Mouse (Mus musculus) liver, adult 2 months (tissue): ENCODE results near the gene Clip2. TPM values are rescaled to one million over a fixed set of nuclear protein-coding genes. Genes with fewer than 3 reads are reported as not detected.
A peak's percentile ranks its signal among the peaks of the same experiment; 100 is the strongest.

ENCODE experiments used
- DNase-seq: peaks from one replicate; pipeline ENCODE4 v3.0.0-alpha.2; 2011; ENCODE audit warnings: low read depth, low spot score; ENCODE audit errors: extremely low read depth
- H3K27ac ChIP-seq: fragments of 200-500 bp; replicated peaks from 2 replicates; pipeline ENCODE4 v1.5.1; 2012; ENCODE audit warnings: low read depth, mild to moderate bottlenecking, control low read depth, inconsistent platforms, low read length; ENCODE audit not compliant: insufficient read depth
- H3K27me3 ChIP-seq: fragments of 200-500 bp; 2 replicates; pipeline ENCODE4 v1.6.1; 2012; ENCODE audit warnings: mild to moderate bottlenecking, moderate library complexity, low read length, inconsistent platforms; ENCODE audit not compliant: control insufficient read depth, insufficient read depth
- H3K36me3 ChIP-seq: fragments of 200-500 bp; 2 replicates; pipeline ENCODE4 v1.6.1; 2012; ENCODE audit warnings: low read length, inconsistent platforms; ENCODE audit not compliant: control insufficient read depth, insufficient read depth
- H3K4me1 ChIP-seq: fragments of 200-500 bp; 2 replicates; pipeline ENCODE4 v1.6.1; 2011; ENCODE audit warnings: low read length; ENCODE audit not compliant: control insufficient read depth, insufficient read depth
- H3K4me3 ChIP-seq: fragments of 200-500 bp; 2 replicates; pipeline ENCODE4 v1.5.1; 2011; ENCODE audit warnings: low read depth, mild to moderate bottlenecking, control low read depth, low read length, moderate library complexity; ENCODE audit not compliant: insufficient read depth
- H3K79me2 ChIP-seq: fragments of 200-500 bp; 2 replicates; pipeline ENCODE4 v1.6.1; 2012; ENCODE audit warnings: inconsistent platforms, mild to moderate bottlenecking, low read length, moderate library complexity; ENCODE audit not compliant: control insufficient read depth, insufficient read depth
- H3K9ac ChIP-seq: fragments of 200-500 bp; 2 replicates; pipeline ENCODE4 v1.6.1; 2012; ENCODE audit warnings: low read depth, mild to moderate bottlenecking, control low read depth, inconsistent platforms, low read length
- CTCF ChIP-seq: fragments of 200-500 bp; IDR thresholded peaks from 2 replicates; pipeline ENCODE4 v1.5.1; 2011; ENCODE audit warnings: low read depth, low read length, control low read depth
- POLR2A ChIP-seq: fragments of 200-500 bp; IDR thresholded peaks from 2 replicates; pipeline ENCODE4 v1.6.1; 2011; ENCODE audit warnings: low read length, control low read depth; ENCODE audit not compliant: insufficient read depth; ENCODE audit errors: extremely low read depth
- WGBS: fragments of 180-500 bp; shearing (Covaris S2); methylation state at CpG from one replicate; pipeline ENCODE4 v1.1.7; 2018; 5-methylcytosine and 5-hydroxymethylcytosine counted together
- polyA plus RNA-seq: library from polyadenylated mRNA; depleted of rRNA; stranded (reverse); fragments of >200 nt; gene quantifications from 2 replicates; pipeline ENCODE4 v1.2.3, GENCODE M21; 2012
- total RNA-seq: library from RNA; depleted of rRNA; stranded (reverse); fragments of >200 nt; gene quantifications from 2 replicates; pipeline ENCODE4 v1.2.3, GENCODE M21; 2014

Gene Clip2
- total and polyA plus RNA-seq, 2 experiments, result 0.92 to 1.6 TPM

GRCm38 (mm10) chr5:134519471-134519870 lies 32.8 kb downstream of the Clip2 start:
- no peak for DNase-seq
- Histone ChIP-seq H3K4me3 (no peak overlapping the region), H3K4me1 (no peaks in the 10 kb centered on the region), H3K27ac (no peak overlapping the region), H3K36me3 (no peaks in the 10 kb centered on the region), H3K9ac (no peak overlapping the region), H3K27me3 (no peaks in the 10 kb centered on the region), H3K79me2 (no peaks in the 10 kb centered on the region)
- TF ChIP-seq POLR2A (no peak), CTCF (no peak)
- 98% methylated on average over 5 of the region's 5 CpGs for WGBS

- WGBS, result 87% methylated on average over 5 of the region's 5 CpGs
- no peaks in the 10 kb centered on the region for H3K36me3 ChIP-seq
- DNase-seq, result no peak
- TF ChIP-seq CTCF, result no peak
- H3K4me3 ChIP-seq, result no peak overlapping the region
- H3K27me3 ChIP-seq, result no peaks in the 10 kb centered on the region
- H3K9ac ChIP-seq, result no peak overlapping the region
- peaks cover 1% of the 10 kb centered on the region; the same call in 1 of the 2 replicates for H3K4me1 ChIP-seq
- no peak overlapping the region for H3K27ac ChIP-seq
- H3K79me2 ChIP-seq, result no peaks in the 10 kb centered on the region
These were observed 40.1 kb downstream of the Clip2 start for GRCm38 (mm10) chr5:134512086-134512485.

- H3K4me1 ChIP-seq, result peaks cover 1% of the 10 kb centered on the region; the same call in 1 of the 2 replicates
- no peak overlapping the region for H3K27ac ChIP-seq
- no peak overlapping the region for H3K9ac ChIP-seq
- 87% methylated on average over 5 of the region's 5 CpGs for WGBS
- H3K4me3 ChIP-seq, result no peak overlapping the region
- DNase-seq, result no peak
- no peaks in the 10 kb centered on the region for H3K36me3 ChIP-seq
- TF ChIP-seq CTCF (no peak), POLR2A (no peak)
- no peaks in the 10 kb centered on the region for H3K79me2 ChIP-seq
- H3K27me3 ChIP-seq, result no peaks in the 10 kb centered on the region
These were observed 42.0 kb downstream of the Clip2 start for GRCm38 (mm10) chr5:134510266-134510665.

- H3K79me2 ChIP-seq, result no peaks in the 10 kb centered on the region
- no peak overlapping the region for H3K9ac ChIP-seq
- TF ChIP-seq POLR2A (no peak), CTCF (no peak)
- H3K36me3 ChIP-seq, result no peaks in the 10 kb centered on the region
- DNase-seq, result no peak
- WGBS, result 84% methylated on average over 5 of the region's 5 CpGs
- no peaks in the 10 kb centered on the region for H3K27me3 ChIP-seq
- peaks cover 1% of the 10 kb centered on the region; the same call in 1 of the 2 replicates for H3K4me1 ChIP-seq
- no peak overlapping the region for H3K4me3 ChIP-seq
- no peak overlapping the region for H3K27ac ChIP-seq
These were observed 43.3 kb downstream of the Clip2 start for GRCm38 (mm10) chr5:134508965-134509364.

GRCm38 (mm10) chr5:134507859-134508399 lies 44.3 kb downstream of the Clip2 start:
- no peak for TF ChIP-seq POLR2A
- H3K36me3 ChIP-seq, result no peaks in the 10 kb centered on the region
- no peak for DNase-seq
- H3K4me1 ChIP-seq, result peaks cover 1% of the 10 kb centered on the region; the same call in 1 of the 2 replicates
- H3K9ac ChIP-seq, result no peak overlapping the region
- H3K4me3 ChIP-seq, result no peak overlapping the region
- no peak overlapping the region for H3K27ac ChIP-seq
- no peaks in the 10 kb centered on the region for H3K27me3 ChIP-seq
- 85% methylated on average over 5 of the region's 5 CpGs for WGBS
- no peaks in the 10 kb centered on the region for H3K79me2 ChIP-seq

- Histone ChIP-seq H3K9ac (no peak overlapping the region), H3K27ac (no peak overlapping the region), H3K36me3 (no peaks in the 10 kb centered on the region), H3K4me3 (no peak overlapping the region), H3K79me2 (no peaks in the 10 kb centered on the region), H3K4me1 (peaks cover 1% of the 10 kb centered on the region; the same call in 1 of the 2 replicates), H3K27me3 (no peaks in the 10 kb centered on the region)
- TF ChIP-seq CTCF (peak; percentile 97), POLR2A (no peak)
- WGBS, result 16% methylated on average over 10 of the region's 10 CpGs
- peak; percentile 66 for DNase-seq
These were observed 44.9 kb downstream of the Clip2 start for GRCm38 (mm10) chr5:134507307-134507706.
